Mouse (Mus musculus) olfactory bulb, adult 2 months (tissue): ENCODE measurements around the gene Ksr2.

Source experiments
- CTCF ChIP-seq: fragments of 200-500 bp; IDR thresholded peaks from 2 replicates; pipeline ENCODE4 v1.5.1; 2012; ENCODE audit warnings: low read depth, mild to moderate bottlenecking, low read length, moderate library complexity; ENCODE audit not compliant: insufficient read depth
- POLR2A ChIP-seq: fragments of 200-500 bp; IDR thresholded peaks from 2 replicates; pipeline ENCODE4 v1.6.1; 2012; ENCODE audit warnings: mild to moderate bottlenecking, low read depth, low read length, moderate library complexity; ENCODE audit not compliant: insufficient read depth

GRCm38 (mm10) chr5:117689840-117690239, 276.0 kb downstream of the Ksr2 start:
- TF ChIP-seq CTCF (no peak), POLR2A (no peak)
